Mouse (Mus musculus) cortical plate, adult 2 months (tissue): ENCODE results near the gene Sema6c.

Experiments
- CTCF ChIP-seq: fragments of 200-500 bp; IDR thresholded peaks from 2 replicates; pipeline ENCODE4 v1.5.1; 2011; ENCODE audit warnings: mild to moderate bottlenecking, control low read depth, low read length; ENCODE audit not compliant: insufficient read depth; ENCODE audit errors: extremely low read depth
- POLR2A ChIP-seq: fragments of 200-500 bp; IDR thresholded peaks from 2 replicates; pipeline ENCODE4 v1.6.1; 2011; ENCODE audit warnings: mild to moderate bottlenecking, low read length, control low read depth; ENCODE audit not compliant: insufficient read depth; ENCODE audit errors: extremely low read depth

DNA sequence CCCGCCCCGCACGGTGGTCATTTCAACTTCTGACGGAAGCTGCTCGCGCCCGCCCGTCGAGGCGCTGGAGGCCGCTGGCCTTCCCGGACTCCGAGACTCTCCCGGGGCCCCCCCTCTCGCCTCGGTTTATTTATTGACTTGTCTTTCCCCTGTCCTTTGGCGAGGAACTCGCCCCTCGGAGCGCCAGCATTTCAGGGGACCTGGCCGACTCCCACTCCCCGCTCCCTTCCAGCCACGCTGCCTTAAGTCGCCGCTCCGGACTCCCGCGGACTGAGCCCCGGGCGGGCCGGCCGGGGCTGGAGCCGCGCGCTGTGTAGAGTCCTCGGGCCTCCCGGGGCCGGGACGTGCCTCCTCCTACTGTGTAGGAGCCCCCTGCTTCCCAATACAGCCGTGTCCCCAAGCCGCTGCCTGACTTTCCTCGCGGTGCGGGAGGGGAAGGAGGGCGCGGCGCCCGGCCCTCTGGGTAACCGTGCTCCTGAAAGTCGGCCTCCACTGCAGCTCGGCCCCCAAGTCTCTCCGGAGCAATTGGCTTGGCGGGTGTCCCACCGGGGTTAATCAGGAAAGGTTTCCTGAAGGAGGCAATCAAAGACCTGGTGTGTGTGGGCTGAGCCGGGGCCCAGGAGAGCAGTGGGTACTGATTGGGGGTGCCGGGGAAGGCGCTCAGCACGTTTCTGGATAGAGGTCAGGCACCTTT lies 13.1 kb downstream of the Sema6c start:
- no peak for TF ChIP-seq CTCF
- TF ChIP-seq POLR2A: no peak
